Mouse (Mus musculus): ENCODE results near the gene Slc2a5.

DNA sequence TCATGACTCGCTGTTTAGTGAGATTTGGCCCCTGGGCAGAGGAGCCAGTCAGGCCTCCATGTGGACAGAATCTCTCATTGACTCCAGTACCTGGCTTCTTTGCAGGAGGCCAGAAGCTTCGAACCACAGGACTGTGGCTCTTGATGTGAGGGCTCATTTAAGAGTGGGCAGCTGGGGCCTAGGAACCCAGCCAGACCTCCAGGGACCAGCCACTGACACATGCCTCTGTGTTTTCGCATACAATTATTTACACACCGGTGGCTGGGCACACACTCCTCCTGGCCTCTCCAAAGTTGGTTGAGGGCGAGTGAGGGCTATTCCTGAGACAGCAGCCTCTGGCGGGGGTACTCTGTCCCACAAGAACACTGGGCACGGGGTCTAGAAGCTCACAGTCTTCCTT, 21.3 kb downstream of the Slc2a5 start:
- TF ChIP-seq GATA1 (IDR thresholded peaks at IDR 0.05; ENCODE audit: low read length) (no peak), TAL1 (IDR thresholded peaks at IDR 0.05; ENCODE audit: low read length) (no peak)
